Mouse (Mus musculus): ENCODE results near the gene Utf1.

The Utf1 gene

DNA sequence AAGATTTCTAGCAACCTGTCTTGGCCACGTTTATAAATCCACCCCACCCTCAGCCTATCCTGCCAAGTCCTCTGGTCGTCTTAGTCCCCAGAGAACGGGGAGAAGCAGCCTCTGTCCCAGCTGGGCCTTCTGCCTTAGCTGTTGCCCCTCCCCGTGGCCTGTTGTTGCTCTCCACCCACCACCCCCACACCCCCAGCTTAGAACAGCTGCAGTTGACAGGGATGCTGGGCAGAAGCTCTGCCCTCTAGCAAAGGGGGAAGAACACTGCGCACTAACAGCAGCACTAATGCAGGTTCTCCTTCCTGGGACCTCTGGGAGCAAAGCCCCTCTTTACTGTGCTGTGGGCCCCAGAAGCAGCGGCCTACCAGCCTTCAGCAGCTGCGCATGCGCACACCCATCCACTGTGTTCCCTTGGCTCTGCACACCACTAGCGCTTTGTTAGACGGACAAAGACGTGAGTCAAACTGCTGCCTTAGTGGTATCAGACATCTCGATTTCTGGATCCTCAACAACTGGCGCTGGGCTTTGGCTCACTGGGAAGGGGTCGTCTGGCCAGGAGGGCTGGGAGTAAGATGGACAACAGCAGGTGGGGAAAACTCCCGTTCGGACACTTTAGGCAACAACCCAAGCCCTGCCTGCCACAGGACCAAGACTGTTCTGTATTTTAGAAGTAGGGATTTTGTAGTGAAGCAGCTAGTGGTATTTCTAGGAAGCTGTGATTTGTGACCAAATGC lies 2.9 kb upstream of the Utf1 start:
- DNase-seq: no peak

GRCm38 (mm10) chr7:139944291-139945240 lies 977 bp downstream of the Utf1 start:
- DNase-seq: no peak

DNA sequence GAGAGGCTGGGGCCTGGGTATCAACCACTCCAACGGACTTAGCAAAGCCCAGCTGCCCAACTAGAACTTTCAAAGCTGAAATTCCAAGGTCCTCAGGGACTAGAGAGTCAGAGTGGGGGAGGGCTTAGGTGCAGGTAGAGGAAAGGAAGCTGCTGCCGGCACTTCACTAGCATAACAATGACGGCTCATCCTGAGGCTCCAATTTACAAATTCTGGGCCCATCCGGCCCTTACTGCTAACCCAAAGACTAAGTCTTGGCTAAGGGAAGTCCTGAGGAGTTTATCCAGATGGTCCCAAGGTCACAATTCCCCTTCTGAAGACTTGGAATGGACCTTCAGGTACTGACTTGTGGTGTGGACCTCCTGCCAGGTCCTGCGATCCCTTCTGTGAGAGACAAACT lies 1.9 kb downstream of the Utf1 start:
- DNase-seq: no peak

- DNase-seq: no peak
Measured at GRCm38 (mm10) chr7:139946032-139946431, 2.4 kb downstream of the Utf1 start.

DNA sequence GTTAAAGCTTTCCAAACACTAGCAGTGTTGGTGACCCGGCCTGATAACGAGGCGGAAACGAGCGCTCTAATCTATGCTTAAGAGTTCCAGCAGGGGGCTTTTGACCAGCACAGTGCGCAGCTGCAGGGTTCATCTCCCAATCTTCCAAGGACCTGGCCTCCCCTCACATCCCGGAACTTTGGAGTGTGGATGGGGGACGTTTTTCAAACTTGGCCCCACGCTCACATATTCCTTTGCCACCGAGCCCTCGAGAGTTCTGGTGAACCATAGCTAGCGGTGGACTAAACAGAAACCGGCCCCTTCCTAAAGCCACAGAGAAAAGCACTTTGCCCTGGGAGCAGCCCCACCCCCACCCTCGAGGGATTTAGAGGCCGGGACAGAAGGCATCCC lies 6.3 kb downstream of the Utf1 start:
- peak; percentile 81 for DNase-seq

- peak; percentile 56 for DNase-seq
Measured at GRCm38 (mm10) chr7:139950283-139950971, 6.8 kb downstream of the Utf1 start.

GRCm38 (mm10) chr7:139951079-139951478 lies 7.5 kb downstream of the Utf1 start:
- peak; percentile 52 for DNase-seq

DNA sequence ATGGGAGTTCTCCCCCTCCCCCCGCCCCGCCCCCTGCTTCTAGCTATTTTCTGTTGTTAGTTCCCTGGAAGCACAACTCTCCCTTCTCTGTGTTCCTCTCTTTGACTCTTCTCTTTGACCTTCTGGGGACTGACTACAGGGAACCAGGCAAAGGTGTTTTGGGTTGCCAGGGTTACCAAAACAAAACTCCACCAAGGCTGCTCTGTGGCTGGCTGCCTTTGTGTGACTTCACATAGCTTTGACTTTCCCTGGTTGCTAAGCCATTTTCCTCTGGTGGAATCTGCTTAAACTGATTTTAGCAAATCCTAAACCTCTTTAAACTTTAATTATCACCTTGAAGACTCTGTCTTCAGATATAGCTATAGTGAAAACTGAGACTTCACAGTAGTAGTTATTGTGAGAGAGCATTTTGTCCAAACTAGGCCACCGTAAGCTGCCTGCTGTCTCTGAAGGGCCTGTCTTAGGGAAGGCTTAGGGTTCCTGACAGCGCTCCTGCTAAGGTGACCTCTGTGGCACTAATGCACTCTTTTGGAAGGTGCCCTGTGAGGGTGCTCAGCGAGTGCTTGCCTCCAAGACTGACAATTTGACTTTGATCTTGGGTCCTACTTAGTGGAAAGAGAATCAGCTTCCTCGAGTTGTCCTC lies 8.5 kb downstream of the Utf1 start:
- no peak for DNase-seq

DNA sequence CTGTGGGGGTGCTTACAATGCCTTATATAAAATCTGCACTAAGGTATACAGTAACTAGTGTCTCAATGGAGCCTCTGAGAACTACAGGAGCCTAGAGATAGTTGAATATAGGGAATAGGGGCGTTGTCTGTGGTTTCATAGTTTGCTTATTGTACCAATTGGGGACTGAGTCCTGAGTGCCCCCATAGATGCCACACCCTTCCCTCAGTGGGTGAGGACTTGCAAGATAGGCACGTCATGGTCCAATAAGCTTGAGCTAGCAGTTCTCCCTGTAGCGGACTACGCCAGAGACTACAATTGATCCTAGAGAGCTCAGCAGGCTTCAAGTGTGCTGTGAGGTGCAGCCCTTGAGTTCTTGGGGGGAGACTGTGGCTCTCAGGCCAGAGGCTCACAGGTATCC lies 11.9 kb downstream of the Utf1 start:
- DNase-seq: no peak

- no peak for DNase-seq
Measured at GRCm38 (mm10) chr7:139956658-139957057, 13.1 kb downstream of the Utf1 start.

DNA sequence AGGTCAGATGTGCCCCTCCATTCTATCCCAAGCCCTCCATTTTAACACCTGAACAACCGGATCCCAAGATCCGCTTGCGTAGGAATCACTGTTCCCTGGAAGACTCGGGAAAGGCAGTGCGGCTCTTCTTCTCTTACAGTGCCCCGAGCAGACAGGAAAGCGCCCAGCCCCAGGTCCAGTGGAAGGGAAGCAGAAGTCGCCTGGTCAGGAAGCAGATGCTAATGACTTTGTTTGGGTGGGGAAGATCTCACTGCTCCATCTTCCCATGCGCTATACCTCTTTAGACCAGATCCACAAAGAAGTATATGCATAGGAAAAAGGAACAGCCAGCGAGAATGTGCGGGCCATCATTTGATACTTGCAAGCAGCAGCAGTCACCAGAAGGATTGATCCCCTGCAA lies 13.8 kb downstream of the Utf1 start:
- no peak for DNase-seq

- no peak for DNase-seq
Measured at GRCm38 (mm10) chr7:139957958-139958357, 14.4 kb downstream of the Utf1 start.

DNA sequence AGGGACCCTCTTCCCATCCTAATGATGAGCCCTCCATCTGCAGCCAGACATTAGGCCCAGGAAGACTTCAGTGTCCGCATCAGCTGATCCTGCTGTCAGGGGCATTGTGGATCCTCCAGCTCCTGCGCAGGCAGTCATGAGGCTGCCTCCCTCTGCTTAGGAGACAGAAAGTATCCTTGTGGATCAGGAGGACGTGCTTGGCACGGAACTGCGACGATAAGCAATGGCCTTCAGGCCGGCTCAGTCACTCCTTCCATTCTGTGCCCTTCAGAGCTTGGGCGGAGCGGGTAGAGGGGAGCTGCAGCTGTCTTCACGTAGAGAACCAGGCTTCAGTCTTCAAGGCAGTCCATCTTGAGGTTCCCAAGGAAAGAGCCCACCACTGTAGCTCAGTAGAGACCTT lies 17.6 kb downstream of the Utf1 start:
- DNase-seq: no peak

DNA sequence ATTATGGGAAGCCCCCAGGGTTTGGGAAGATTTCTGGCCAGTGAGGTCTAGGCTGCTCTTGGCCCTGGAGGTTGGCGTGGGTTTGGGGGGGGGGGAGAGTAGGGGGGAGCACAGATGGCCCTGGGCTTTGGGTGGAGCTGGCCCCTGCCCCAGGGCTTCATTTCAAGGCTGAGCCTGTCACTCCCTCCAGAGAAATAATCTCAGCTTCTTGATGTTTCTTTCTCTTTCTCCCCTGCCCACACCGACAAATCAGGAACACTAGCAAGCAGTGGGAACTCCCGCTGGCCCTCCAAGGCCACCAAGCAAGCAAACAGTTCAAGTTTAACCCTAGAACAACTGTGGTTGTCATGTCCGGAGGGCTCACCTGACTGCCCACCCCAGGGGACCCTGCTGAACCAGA lies 20.2 kb downstream of the Utf1 start:
- no peak for DNase-seq

- DNase-seq: no peak
Measured at GRCm38 (mm10) chr7:139967175-139967574, 23.6 kb downstream of the Utf1 start.

DNA sequence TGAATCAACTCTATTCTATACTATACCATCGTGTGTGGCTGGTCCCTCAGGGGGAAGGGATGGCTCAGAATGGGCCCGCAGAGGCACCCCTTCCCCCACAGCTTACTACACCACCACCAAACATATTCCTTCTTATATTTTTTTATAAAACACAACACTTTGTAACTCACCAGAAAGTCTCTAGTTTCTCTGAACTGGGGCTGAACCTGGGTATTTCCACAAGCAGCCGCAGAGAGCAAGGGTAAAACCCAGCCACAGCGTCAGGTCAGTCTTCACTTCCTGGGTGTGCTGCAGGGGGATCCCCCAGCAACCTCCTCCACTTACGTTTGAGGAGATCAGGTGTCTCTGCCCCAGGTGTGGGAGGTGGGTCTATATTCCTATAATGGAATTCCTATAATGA lies 24.8 kb downstream of the Utf1 start:
- DNase-seq: no peak

DNA sequence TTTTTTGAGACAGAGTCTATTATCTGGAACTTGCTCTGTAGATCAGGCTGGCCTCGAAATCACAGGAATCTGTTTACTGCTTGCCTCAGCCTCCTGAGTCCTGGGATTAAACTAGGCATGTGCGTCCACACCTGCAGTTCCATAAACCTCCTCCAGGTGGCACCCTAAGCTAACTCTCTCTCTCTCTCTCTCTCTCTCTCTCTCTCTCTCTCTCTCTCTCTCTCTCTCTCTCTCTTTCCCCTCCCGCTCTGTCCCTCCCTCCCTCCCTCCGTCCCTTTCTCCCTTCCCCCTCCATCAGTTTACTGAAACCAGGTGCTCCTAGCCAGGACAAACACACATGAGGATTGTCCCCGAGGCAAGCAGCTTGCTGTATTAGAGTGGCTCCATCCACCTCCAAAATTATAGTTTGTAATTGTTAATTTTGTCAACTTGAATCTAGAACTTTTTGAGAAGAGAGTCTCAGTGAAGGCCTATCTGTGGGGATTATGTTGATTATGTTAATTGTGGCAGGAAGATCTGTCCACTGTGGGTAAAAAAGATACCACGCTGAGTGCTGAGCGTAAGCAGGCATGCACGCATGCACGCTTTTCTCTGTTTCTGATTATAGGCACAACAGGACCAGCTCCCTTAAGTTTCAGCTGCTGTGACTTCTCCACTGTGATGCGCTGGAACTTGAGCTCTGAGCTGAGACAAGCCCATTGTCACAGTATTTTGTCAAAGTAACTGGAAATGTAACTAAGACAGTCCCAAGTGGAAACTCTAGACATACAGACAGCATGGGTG lies 25.9 kb downstream of the Utf1 start:
- peak; percentile 88 for DNase-seq

DNA sequence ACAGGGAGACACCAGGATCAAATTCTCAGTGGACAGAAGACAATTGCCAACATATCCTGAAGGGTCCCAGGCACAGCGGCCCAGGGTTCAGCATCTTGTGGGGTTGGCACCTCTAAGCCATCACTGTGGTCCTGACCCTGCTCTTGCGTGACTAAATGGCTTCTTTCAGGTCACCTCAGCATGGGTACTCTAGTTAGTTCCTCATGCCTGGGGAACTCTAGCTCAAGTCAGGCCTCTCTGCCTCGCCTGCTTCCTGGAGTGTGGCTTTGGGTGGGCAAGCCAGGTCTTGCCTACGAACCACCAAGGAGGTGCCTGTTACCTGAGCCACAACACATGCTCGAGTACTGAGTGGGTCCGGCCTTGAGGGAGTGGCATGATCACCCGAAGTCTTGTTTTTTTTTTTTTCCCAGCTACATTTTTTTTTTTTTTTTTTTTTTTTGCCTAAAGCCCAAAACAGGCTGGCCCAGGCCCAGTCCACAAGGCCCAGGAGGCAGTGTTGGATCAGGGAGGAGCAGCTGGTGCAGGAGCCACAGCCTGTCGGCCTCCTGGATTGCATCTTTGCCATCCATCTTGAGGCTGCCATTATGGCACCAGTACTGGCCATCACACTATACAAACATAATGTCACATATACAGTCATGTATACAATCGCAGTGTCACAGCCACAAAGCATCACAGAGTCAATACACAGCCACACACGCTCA lies 26.8 kb downstream of the Utf1 start:
- no peak for DNase-seq

DNA sequence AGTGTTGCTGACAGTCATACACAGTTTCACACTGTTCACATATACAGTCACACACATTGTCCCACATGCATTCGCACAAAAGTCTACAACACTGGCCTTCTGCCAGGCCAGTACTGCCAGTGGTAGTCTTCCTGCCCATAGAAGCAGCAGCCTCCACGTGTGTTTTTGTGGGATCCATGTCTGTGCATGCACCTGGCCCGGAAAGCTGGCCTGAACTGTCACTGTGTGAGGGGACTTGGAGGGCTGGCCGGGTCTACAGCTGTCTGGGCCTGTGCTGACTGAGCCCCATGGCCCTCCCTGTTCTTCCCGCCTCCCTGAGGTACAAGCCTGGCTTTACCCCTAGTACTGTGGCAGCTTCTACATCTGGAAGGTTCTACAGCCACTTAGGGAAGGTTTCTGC lies 27.4 kb downstream of the Utf1 start:
- no peak for DNase-seq

DNA sequence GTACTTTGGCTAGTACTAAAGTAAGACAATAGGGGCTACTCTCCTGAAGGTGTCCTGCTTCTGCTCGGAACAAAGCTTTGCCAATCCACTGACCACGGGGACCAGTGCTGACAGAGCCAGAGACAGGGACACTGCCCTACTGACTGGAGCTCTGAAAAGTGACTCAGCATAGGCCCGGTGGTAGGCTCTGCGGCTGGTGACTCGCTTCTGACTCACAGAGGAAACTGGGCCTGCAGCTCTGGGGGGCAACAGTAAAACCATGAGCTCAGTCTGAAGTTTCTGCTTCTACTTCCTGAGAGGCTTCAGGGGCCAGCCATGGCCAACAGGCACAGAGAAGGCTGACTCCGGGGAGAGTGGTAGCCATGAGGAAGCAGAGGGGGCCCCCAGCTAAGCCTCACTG lies 27.8 kb downstream of the Utf1 start:
- no peak for DNase-seq

- DNase-seq: no peak
Measured at GRCm38 (mm10) chr7:139972923-139973331, 29.3 kb downstream of the Utf1 start.

DNA sequence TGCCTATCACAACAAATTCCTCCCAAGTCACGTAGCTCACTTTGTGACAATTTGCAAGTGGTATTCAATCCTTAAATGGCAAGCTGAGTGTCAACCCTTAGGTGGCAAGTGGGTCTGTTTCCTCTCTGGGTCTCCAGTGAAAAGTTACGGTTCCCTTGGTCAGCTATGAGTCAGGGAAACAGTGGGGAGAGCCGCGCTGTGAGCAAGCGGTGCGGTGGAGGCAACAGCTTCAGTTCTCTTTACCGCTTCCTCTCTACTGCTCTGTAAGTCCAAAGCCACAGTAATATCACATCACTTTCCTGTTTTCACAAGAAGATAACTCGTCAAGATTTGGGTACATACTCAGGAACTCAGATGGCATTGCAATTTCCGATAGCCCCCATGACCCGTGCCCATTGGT lies 30.7 kb downstream of the Utf1 start:
- no peak for DNase-seq
